Mouse (Mus musculus): ENCODE measurements around the gene Luc7l3.

DNA sequence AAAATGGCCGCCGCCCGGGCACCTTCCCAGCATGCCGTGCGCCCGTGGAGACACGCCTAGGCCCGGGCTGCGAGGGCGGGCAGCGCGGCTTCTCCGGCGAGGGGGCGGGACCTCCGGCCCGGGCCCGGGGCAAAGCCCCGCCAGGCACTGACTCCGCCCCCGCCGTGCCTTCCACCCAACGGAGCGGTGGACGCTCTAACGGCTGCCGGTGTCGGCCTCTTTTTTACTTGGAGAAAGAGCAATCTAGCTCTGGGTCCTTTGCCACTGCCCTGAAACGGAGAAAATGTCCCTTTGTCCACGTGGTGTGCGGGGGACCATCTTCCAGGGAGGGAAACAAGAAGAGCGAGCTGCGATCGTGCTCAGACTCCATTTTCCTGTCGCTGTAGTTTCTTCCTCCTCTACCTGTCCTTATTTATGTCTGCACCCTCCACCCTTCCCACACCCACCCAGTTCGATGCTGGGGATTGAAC is at the start of gene Luc7l3:
- no peak for TF ChIP-seq CTCF (IDR thresholded peaks at IDR 0.05; ENCODE audit: low read depth)
- TF ChIP-seq EP300 (IDR thresholded peaks at IDR 0.05; ENCODE audit: low read depth) = no peak

All from liver, postnatal 0 days (tissue).